Mouse (Mus musculus): Measurements from ENCODE around the gene Mrps5.

Mrps5 gene

GRCm38 (mm10) chr2:127619311-127619710, 32.3 kb downstream of the Mrps5 start:
- DNase-seq (ENCODE audit: low spot score in 2 of 2) = no peak

DNA sequence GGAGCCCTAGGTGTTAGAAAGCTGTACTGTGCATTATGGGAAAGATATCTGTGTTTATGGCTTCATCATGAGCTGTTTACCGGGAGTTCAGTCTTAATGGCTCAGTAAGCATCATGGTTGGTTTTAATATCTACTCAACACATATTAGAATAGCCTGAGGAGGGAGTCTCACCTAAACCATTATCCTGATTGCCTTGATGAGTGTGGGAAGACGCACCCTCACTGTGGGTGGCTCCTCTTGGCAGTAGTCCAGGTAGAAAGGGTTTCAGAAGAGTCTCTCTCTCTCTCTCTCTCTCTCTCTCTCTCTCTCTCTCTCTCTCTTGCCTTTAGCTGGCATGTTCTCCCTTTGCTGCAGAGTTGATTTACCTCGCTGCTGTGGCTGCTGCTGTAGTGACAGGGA, 35.0 kb downstream of the Mrps5 start:
- no peak for DNase-seq (ENCODE audit: low spot score in 2 of 2)

GRCm38 (mm10) chr2:127624786-127625185, 37.8 kb downstream of the Mrps5 start:
- DNase-seq (ENCODE audit: low spot score in 2 of 2) = no peak

- DNase-seq (ENCODE audit: low spot score in 2 of 2) = no peak
Measured at GRCm38 (mm10) chr2:127625659-127626058, 38.6 kb downstream of the Mrps5 start.

DNA sequence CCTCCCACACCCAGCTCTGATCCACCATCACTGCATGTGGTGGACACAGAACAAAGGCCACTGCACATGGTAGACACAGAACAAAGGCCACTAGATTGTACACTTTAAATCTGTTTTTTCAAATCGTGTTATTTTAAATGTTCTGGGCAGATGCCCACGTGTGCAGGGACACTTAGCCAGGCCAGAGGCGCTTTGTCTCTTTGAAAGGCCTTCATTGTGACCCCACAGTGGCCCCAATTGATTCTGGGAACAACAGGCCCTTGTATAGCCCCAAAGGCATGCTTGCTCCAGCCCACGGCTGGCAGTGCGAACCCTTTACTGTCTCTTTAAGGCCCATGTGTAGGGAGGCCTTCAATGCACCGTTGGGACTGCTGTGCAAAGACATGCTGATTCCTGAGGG, 40.3 kb downstream of the Mrps5 start:
- DNase-seq (ENCODE audit: low spot score in 2 of 2) = no peak

DNA sequence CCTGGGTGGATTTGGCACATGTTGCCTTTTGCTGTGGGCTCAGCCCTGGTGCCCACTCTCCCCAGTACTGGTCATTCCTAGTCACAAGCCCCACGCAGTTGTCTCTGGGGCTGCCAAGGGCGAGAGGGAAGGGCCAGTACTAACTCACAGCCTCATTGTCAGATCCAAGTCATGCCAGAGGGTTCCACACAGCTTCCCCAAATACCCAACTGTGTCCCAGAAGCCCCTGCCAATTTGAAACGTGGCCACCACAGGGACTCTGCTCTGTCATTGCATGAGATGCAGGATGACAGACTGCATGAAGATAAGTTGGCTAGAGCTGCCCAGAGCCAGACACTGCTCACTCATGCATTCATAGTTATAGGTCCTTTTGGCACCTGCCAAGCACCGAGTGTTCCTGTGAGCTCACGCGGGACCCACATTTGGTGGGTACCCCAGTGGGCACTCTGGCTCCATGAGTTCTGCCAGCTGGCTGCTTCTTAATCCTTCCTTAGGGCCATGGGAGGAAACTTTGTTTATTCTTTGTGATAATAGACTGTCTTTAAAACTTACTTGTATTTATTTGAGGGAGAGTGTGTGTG, 41.1 kb downstream of the Mrps5 start:
- no peak for DNase-seq (ENCODE audit: low spot score in 2 of 2)

- no peak for DNase-seq (ENCODE audit: low spot score in 2 of 2)
Measured at GRCm38 (mm10) chr2:127632601-127633000, 45.6 kb downstream of the Mrps5 start.

- DNase-seq (ENCODE audit: low spot score in 2 of 2) = no peak
Measured at GRCm38 (mm10) chr2:127635581-127635980, 48.6 kb downstream of the Mrps5 start.

- no peak for DNase-seq (ENCODE audit: low spot score in 2 of 2)
Measured at GRCm38 (mm10) chr2:127638973-127639372, 52.0 kb downstream of the Mrps5 start.

- DNase-seq (ENCODE audit: low spot score in 2 of 2) = no peak
Measured at GRCm38 (mm10) chr2:127643728-127644704, 57.0 kb downstream of the Mrps5 start.

DNA sequence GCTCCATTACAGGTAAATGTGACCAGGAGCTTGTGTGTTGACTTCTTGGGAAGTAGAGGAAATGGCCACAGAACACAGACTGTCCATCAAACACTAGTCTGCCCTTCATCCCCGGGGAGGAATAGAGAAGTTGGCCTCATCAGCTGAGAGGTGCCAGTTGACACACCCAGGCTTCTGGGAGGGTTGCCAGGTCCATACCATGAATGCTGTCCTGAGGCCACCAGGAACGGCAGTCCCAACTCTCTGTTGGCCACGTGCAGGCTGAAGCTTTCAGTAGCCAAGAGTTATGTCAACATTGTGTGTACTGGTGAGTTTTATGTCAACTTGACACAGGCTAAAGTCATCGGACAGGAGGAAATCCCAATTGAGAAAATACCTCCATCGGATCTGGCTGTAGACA, 59.9 kb downstream of the Mrps5 start:
- DNase-seq (ENCODE audit: low spot score in 2 of 2) = no peak

DNA sequence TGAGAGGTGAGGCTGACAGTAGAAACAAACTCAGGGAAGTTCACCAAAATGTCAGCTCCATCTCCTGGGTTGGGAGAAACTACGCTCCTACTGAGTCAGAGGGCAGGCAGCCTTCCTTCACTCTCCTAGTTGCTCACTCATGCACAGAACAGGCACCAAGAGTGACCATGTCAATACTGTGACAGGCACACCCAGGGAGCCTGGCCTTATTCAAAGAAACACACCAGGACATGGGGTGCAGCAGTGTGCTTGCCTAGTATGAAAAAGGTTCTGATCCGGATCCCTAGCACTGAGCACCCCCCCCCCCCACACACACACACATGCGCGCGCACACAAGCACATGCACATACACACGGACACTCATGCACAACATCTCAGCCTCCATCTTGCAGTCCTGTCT, 61.1 kb downstream of the Mrps5 start:
- DNase-seq (ENCODE audit: low spot score in 2 of 2) = no peak

GRCm38 (mm10) chr2:127649921-127650320, 62.9 kb downstream of the Mrps5 start:
- no peak for DNase-seq (ENCODE audit: low spot score in 2 of 2)

GRCm38 (mm10) chr2:127651601-127652000, 64.6 kb downstream of the Mrps5 start:
- DNase-seq (ENCODE audit: low spot score in 2 of 2) = no peak

DNA sequence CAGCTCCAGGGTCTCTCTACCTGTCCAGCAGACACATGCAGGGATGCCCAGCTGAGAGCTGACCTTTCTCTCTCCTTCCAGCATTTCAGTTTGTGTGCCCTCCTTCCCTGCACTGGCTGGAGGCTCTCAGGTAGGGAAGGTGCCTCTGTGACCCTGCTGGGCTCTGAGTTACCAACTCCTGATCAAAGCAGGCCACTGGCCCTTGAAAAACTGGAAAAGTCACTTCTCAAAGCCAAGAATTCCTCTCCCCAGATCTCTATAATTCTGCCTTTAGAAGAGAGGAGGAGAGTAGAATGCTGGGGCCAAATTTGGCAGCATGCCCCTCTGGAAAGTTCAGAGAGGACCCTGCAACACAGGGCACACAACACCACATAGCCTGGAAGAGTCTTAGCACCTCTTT, 65.3 kb downstream of the Mrps5 start:
- DNase-seq (ENCODE audit: low spot score in 2 of 2) = no peak

- no peak for DNase-seq (ENCODE audit: low spot score in 2 of 2)
Measured at GRCm38 (mm10) chr2:127652805-127653204, 65.8 kb downstream of the Mrps5 start.

DNA sequence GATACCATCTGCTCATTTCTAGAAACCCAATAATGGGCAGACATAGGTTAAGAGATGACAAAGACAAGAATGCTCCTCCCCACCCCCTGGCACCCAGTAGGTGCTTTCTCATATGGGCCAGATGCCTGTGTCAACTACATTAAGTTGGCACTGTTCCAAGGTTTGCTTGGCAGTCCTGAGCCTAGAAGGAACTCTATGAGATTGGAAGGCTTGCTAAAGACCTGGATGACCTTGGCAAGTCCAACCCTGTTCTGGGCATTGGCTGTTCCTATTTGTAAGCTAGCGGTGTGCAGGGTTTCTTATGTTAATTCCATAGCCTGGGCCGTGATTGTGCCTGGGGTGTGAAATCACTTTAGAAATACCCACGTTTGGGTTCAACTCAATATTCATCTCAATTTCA, 67.8 kb downstream of the Mrps5 start:
- DNase-seq (ENCODE audit: low spot score in 2 of 2) = no peak

DNA sequence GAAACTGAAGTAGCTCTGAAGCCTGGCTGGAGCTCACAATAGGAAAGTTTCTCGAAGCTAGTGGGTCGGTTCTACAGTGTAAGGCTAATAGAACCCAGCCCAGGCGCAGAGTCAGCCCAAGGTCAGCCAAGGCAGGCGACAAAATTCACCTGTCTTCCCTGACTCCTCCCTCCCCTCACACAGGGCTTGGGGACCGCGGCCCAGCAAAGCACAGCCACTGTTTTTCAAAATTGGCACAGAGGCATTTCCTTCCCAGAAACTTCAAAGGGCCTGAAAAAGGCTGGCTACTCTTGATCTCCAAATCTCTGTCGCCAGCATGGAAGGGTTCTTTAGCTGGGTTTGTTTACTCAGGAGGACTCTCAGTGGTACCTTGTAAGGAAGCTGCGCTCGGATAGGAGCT, 68.4 kb downstream of the Mrps5 start:
- DNase-seq (ENCODE audit: low spot score in 2 of 2) = no peak

DNA sequence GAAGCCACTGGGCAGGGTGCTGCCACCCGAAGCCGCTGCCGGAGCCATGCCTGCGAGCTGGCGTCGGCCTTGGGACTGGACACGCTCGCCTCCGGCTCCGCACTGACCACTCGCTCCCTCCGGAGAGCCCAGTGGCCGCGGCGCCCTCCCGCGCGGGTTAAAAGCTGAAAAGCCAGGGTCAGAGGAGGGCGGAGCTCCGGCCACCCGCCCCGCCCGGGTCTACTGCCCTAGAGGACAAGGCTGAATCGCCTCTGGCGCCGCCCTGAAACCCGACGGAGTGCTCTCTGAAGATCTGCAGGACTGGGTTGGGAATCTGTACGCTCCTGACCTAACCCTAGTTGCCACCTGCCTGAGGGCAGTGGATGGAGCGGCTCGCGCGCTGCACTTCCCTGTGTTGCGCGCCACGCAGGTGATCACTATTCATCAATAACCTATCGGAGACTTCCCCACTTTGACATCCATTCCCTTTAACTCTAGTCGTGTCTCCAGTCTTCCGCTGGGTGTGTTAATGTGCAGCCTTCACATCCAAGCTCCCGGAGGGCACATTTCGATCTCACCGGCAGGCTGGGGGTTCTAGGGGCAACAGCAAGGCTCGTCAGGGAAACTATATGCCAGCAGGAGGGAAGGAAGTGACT, 69.2 kb downstream of the Mrps5 start, which contains the start of gene Mal:
Mal (minus strand) TSS at position 610 of the 635 bp plus-strand sequence.
- DNase-seq (ENCODE audit: low spot score in 2 of 2) = no peak
